9 mouse cellular contexts compared by ENCODE assay signal in genomic region chr10:108330964-108331363, GRCm38 (mm10). TPM values are rescaled to one million over a fixed set of nuclear protein-coding genes. Genes with fewer than 3 reads are reported as not detected.
DNase-seq lines count a peak whose midpoint lies in the region; ATAC-seq lines count a peak whose summit lies in the region.
"Had no signal": no experiment of that assay in that cellular context is flagged by ENCODE, and none has a peak within 500 bp of the region (broad histone marks: within the 10 kb centered on the region; RNA-seq: fewer than 3 reads in every experiment).

No protein-coding gene starts in this region.

- no peak overlapping the region for H3K27ac ChIP-seq in heart, embryonic 14.5 days (replicated peaks in 1 of 2; ENCODE audit: control insufficient read depth in 1 of 2, insufficient read depth in 1 of 2, low read depth in 2 of 2, low read length in 2 of 2)
- no peak overlapping the region for H3K27ac ChIP-seq in hindbrain, embryonic 12.5 days
- H3K27ac ChIP-seq in midbrain, embryonic 11.5 days (ENCODE audit: low read depth, low read length): no peak overlapping the region

- 15% methylated on average over 10 of the region's 10 CpGs for WGBS in heart, embryonic 14.5 days
- 10% methylated on average over 10 of the region's 10 CpGs for WGBS in hindbrain, embryonic 12.5 days
- 10% methylated on average over 10 of the region's 10 CpGs for WGBS in midbrain, embryonic 11.5 days

- DNase-seq in heart, postnatal 4 days: no peak
- peak; percentile 12 for DNase-seq in MN1 (ENCODE audit: low spot score)
- no peak for DNase-seq in midbrain, embryonic 11.5 days (ENCODE audit: low spot score, missing footprints)
- DNase-seq in left cerebral cortex, postnatal 36 days (ENCODE audit: low spot score in 2 of 2): no peak
- no peak for DNase-seq in B cell, adult 2 months
- no peak for DNase-seq in adrenal gland, postnatal 4 days (ENCODE audit: low spot score in 2 of 2)

- peak overlapping the region; percentile 84 for H3K4me2 ChIP-seq in heart, embryonic 14.5 days (ENCODE audit: low read length)
- H3K4me2 ChIP-seq in hindbrain, embryonic 12.5 days (replicated peaks): peak overlapping the region; percentile 94
- peak overlapping the region; percentile 88 for H3K4me2 ChIP-seq in midbrain, embryonic 11.5 days

- intact Hi-C loops in left cerebral cortex, postnatal 36 days (cut with DNase I): loop anchor here (10.0 kb wide), 1 partner anchor 114 kb away; no protein-coding TSS in a partner anchor

- no peaks in the 10 kb centered on the region for H3K9me3 ChIP-seq in heart, embryonic 14.5 days (ENCODE audit: control insufficient read depth, low read length)
- H3K9me3 ChIP-seq in hindbrain, embryonic 12.5 days (replicated peaks): no peaks in the 10 kb centered on the region
- H3K9me3 ChIP-seq in midbrain, embryonic 11.5 days (ENCODE audit: control insufficient read depth, low read length): no peaks in the 10 kb centered on the region
- H3K9me3 ChIP-seq: G1E had no signal

- peaks cover 0 to 8% of the 10 kb centered on the region in 2 experiments; a peak in 1 of 4 replicates for H3K4me1 ChIP-seq in heart, embryonic 14.5 days (ENCODE audit: control insufficient read depth in 2 of 2, insufficient read depth in 2 of 2, low read length in 2 of 2)
- peaks cover 8% of the 10 kb centered on the region for H3K4me1 ChIP-seq in hindbrain, embryonic 12.5 days
- H3K4me1 ChIP-seq in midbrain, embryonic 11.5 days (ENCODE audit: control insufficient read depth, insufficient read depth, low read length): no peaks in the 10 kb centered on the region; the same call in 1 of the 2 replicates

- H3K4me3 ChIP-seq in heart, embryonic 14.5 days (ENCODE audit: control insufficient read depth in 1 of 2, insufficient read depth in 1 of 2, low read depth in 1 of 2, low read length in 2 of 2): peak overlapping the region; percentile 66 to 97; a peak in 3 of 4 replicates
- H3K4me3 ChIP-seq in hindbrain, embryonic 12.5 days: peak overlapping the region; percentile 85; the same call in 1 of the 2 replicates
- H3K4me3 ChIP-seq in midbrain, embryonic 11.5 days (ENCODE audit: low read depth, low read length): no peak overlapping the region; the same call in 1 of the 2 replicates

- no peaks in the 10 kb centered on the region for H3K27me3 ChIP-seq in heart, embryonic 14.5 days (ENCODE audit: control insufficient read depth, insufficient read depth, low read length)
- H3K27me3 ChIP-seq in hindbrain, embryonic 12.5 days: peaks cover 19% of the 10 kb centered on the region
- peaks cover 12% of the 10 kb centered on the region for H3K27me3 ChIP-seq in midbrain, embryonic 11.5 days (ENCODE audit: control insufficient read depth, insufficient read depth, low read length)

- H3K36me3 ChIP-seq in heart, embryonic 14.5 days (ENCODE audit: control insufficient read depth, insufficient read depth, low read length): no peaks in the 10 kb centered on the region
- H3K36me3 ChIP-seq in hindbrain, embryonic 12.5 days: no peaks in the 10 kb centered on the region
- H3K36me3 ChIP-seq in midbrain, embryonic 11.5 days (ENCODE audit: control insufficient read depth, insufficient read depth, low read length): no peaks in the 10 kb centered on the region

- ATAC-seq in heart, embryonic 14.5 days (ENCODE audit: insufficient number of reproducible peaks, insufficient read depth, low FRiP score, low read depth): no peak
- ATAC-seq in hindbrain, embryonic 12.5 days (ENCODE audit: low FRiP score): no peak
- ATAC-seq in midbrain, embryonic 11.5 days (ENCODE audit: low FRiP score): no peak

- no peak overlapping the region; the same call in 1 of the 2 replicates for H3K9ac ChIP-seq in heart, embryonic 14.5 days (ENCODE audit: low read length)
- H3K9ac ChIP-seq in hindbrain, embryonic 12.5 days: no peak overlapping the region
- H3K9ac ChIP-seq in midbrain, embryonic 11.5 days (ENCODE audit: low read length): no peak overlapping the region

RNA-seq across cellular contexts. Expression of gene Pawr, which starts 1.0 kb away (rescaled TPM):
- 10.6 and 12.4 TPM in 2 replicates for polyA plus RNA-seq in heart, embryonic 14.5 days (2014; fragmentation: Nextera tagmentation; extraction: Ambion mirVana)
- 1 to 10 TPM; 6.9 to 7.0 TPM for total RNA-seq in heart, postnatal 4 days (2021)
- 9.4 and 10.6 TPM in 2 replicates for polyA plus RNA-seq in hindbrain, embryonic 12.5 days (2016; fragmentation: Nextera tagmentation; extraction: Ambion mirVana)
- polyA plus RNA-seq in midbrain, embryonic 11.5 days (2014; fragmentation: Nextera tagmentation; extraction: Ambion mirVana): 14.4 and 14.5 TPM in 2 replicates
- 1 to 10 TPM; 2.8 to 3.4 TPM for total RNA-seq in left cerebral cortex, postnatal 36 days (2021)
- 10 to 100 TPM in 1 of 2 experiments, 1 to 10 TPM in 1; 9.1 to 13.4 TPM for total RNA-seq in adrenal gland, postnatal 4 days (2021)
